Mouse (Mus musculus): ENCODE results near the gene Nos1. TPM values are rescaled to one million over a fixed set of nuclear protein-coding genes. Genes with fewer than 3 reads are reported as not detected.
A peak's percentile ranks its signal among the peaks of the same experiment; 100 is the strongest.

Gene Nos1
- total RNA-seq (2021): under 1 TPM; 0.19 to 0.65 TPM

- DNase-seq: no peak
Measured at GRCm38 (mm10) chr5:117780681-117781080, at the start of gene Nos1. Gene Nos1, plus strand, starts transcription at chr5:117781032.

- no peak for DNase-seq
Measured at GRCm38 (mm10) chr5:117731311-117731710, 49.5 kb upstream of the Nos1 start.

- DNase-seq: no peak
Measured at GRCm38 (mm10) chr5:117744654-117745178, 36.1 kb upstream of the Nos1 start.

GRCm38 (mm10) chr5:117749353-117749752 lies 31.5 kb upstream of the Nos1 start:
- no peak for DNase-seq

GRCm38 (mm10) chr5:117757696-117758482 lies 22.9 kb upstream of the Nos1 start:
- DNase-seq: no peak

- no peak for DNase-seq
Measured at GRCm38 (mm10) chr5:117761181-117761832, 19.5 kb upstream of the Nos1 start.

- no peak for DNase-seq
Measured at GRCm38 (mm10) chr5:117764496-117764895, 16.3 kb upstream of the Nos1 start.

- peak; percentile 24 for DNase-seq
Measured at GRCm38 (mm10) chr5:117779175-117779574, 1.7 kb upstream of the Nos1 start.

- DNase-seq: no peak
Measured at GRCm38 (mm10) chr5:117781178-117781577, 346 bp downstream of the Nos1 start.

GRCm38 (mm10) chr5:117790071-117790470 lies 9.2 kb downstream of the Nos1 start:
- DNase-seq: no peak

- DNase-seq: no peak
Measured at GRCm38 (mm10) chr5:117791875-117792274, 11.0 kb downstream of the Nos1 start.

GRCm38 (mm10) chr5:117800849-117801248 lies 20.0 kb downstream of the Nos1 start:
- DNase-seq: no peak

- peak; percentile 20 for DNase-seq
Measured at GRCm38 (mm10) chr5:117802071-117802521, 21.3 kb downstream of the Nos1 start.

GRCm38 (mm10) chr5:117803551-117803950 lies 22.7 kb downstream of the Nos1 start:
- no peak for DNase-seq

- no peak for DNase-seq
Measured at GRCm38 (mm10) chr5:117810930-117811329, 30.1 kb downstream of the Nos1 start.

GRCm38 (mm10) chr5:117818800-117819199 lies 38.0 kb downstream of the Nos1 start:
- DNase-seq: no peak

- no peak for DNase-seq
Measured at GRCm38 (mm10) chr5:117820445-117820844, 39.6 kb downstream of the Nos1 start.

GRCm38 (mm10) chr5:117823811-117824210 lies 43.0 kb downstream of the Nos1 start:
- no peak for DNase-seq

GRCm38 (mm10) chr5:117824486-117824885 lies 43.7 kb downstream of the Nos1 start:
- no peak for DNase-seq

GRCm38 (mm10) chr5:117825336-117825735 lies 44.5 kb downstream of the Nos1 start:
- no peak for DNase-seq

GRCm38 (mm10) chr5:117827366-117827765 lies 46.5 kb downstream of the Nos1 start:
- no peak for DNase-seq

GRCm38 (mm10) chr5:117836930-117837329 lies 56.1 kb downstream of the Nos1 start:
- DNase-seq: peak; percentile 81

GRCm38 (mm10) chr5:117837731-117838130 lies 56.9 kb downstream of the Nos1 start:
- no peak for DNase-seq

- no peak for DNase-seq
Measured at GRCm38 (mm10) chr5:117839501-117839900, 58.7 kb downstream of the Nos1 start.
